Mouse (Mus musculus): ENCODE measurements around the gene Cdc6. TPM values are rescaled to one million over a fixed set of nuclear protein-coding genes. Genes with fewer than 3 reads are reported as not detected.

Cdc6 gene
- total RNA-seq, 4 experiments from 2014 or later: 0.15 to 0.91 (median 0.25) TPM

GRCm38 (mm10) chr11:98960313-98960906 lies 52.8 kb downstream of the Cdc6 start:
- no peak for DNase-seq (ENCODE audit: low spot score in 2 of 2)

DNA sequence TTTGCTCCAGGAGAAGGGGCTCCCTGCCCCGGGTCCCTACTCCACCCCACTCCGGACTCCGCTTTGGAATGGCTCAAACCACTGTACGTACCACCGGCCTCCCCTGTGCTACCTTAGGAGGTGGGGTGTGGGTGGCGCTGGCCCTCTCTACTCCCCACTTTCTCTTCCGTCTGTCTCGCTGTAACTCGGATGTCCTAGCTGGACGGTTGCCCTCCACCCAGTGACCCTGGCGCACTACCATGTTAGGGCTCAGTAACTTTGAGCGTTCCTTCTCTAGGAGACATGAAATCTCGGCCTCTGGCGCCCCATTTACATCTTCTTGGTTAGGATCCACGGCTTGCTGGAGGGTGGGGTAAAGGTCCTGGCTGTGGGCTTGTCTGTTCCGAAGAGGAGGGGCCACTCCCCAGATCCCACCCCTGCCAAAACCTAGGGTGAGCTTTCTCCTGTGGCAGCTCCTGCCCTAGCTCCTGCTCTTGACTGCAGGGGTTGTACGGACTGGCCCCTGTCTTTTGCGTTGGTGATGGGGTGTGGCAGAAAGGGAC lies 53.5 kb downstream of the Cdc6 start:
- DNase-seq (ENCODE audit: low spot score in 2 of 2): no peak

DNA sequence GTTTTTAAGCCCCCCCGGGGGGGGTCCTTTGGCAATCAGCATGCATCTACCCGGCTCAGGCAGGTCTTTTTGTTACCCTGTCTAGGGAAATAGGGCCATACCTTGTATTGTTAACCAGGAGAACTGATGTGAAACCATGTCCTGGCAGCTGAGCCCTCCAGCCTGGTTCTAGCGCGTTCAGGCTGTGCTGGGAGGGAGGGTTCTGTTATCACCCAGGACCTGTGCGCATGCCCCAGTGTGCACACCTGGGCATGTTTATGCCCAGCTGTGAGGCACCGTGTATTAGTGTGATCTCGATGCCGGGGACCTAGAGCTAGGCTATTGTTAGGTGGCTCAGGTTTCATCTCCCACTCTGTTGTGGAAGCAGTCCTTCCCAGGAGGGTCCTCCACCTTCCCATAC lies 54.2 kb downstream of the Cdc6 start:
- DNase-seq (ENCODE audit: low spot score in 2 of 2): no peak

GRCm38 (mm10) chr11:98962421-98963095 lies 55.0 kb downstream of the Cdc6 start:
- DNase-seq (ENCODE audit: low spot score in 2 of 2): no peak

GRCm38 (mm10) chr11:98963191-98964021 lies 55.8 kb downstream of the Cdc6 start:
- DNase-seq (ENCODE audit: low spot score in 2 of 2): no peak

- no peak for DNase-seq (ENCODE audit: low spot score in 2 of 2)
Measured at GRCm38 (mm10) chr11:98964201-98964615, 56.6 kb downstream of the Cdc6 start.

- no peak for DNase-seq (ENCODE audit: low spot score in 2 of 2)
Measured at GRCm38 (mm10) chr11:98964616-98965415, 57.2 kb downstream of the Cdc6 start.

DNA sequence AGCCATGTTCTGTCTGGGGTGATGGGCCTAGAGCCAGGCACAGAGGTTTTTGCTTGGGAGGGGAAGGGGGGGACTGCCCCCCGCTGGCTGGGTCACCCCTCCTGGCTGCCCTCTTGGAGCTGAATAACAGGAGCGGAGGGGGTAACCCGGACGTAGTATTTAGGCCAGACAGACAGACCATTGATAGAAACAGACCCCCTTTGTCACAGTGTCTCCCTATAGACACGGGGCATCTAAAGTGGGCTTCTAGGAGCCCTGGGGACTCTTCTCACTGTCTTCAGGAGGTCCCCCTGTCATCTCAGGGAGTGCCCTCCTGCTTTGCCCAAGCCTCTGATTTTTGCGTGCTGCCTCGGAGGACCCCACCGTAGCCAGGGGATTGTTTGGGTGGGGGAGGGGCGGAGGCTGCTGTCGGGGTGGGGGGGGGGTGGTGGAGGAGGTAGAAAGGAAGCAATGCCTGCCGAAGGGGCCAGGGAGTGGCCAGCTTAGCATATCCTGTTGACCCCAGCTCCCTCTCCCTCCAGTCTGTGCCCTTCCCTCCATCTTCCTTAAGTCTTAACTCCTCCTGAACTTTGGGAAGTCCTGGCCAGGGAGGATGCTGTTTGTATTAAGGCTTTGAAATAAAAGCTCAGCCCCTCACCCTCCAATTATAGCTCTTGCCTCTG lies 57.9 kb downstream of the Cdc6 start:
- no peak for DNase-seq (ENCODE audit: low spot score in 2 of 2)

- peak in 1 of 2 experiments; percentile 81 for DNase-seq (ENCODE audit: low spot score in 2 of 2)
Measured at GRCm38 (mm10) chr11:98966499-98967141, 59.0 kb downstream of the Cdc6 start.

GRCm38 (mm10) chr11:98968079-98968478 lies 60.5 kb downstream of the Cdc6 start:
- DNase-seq (ENCODE audit: low spot score in 2 of 2): peak in 1 of 2 experiments; percentile 20

DNA sequence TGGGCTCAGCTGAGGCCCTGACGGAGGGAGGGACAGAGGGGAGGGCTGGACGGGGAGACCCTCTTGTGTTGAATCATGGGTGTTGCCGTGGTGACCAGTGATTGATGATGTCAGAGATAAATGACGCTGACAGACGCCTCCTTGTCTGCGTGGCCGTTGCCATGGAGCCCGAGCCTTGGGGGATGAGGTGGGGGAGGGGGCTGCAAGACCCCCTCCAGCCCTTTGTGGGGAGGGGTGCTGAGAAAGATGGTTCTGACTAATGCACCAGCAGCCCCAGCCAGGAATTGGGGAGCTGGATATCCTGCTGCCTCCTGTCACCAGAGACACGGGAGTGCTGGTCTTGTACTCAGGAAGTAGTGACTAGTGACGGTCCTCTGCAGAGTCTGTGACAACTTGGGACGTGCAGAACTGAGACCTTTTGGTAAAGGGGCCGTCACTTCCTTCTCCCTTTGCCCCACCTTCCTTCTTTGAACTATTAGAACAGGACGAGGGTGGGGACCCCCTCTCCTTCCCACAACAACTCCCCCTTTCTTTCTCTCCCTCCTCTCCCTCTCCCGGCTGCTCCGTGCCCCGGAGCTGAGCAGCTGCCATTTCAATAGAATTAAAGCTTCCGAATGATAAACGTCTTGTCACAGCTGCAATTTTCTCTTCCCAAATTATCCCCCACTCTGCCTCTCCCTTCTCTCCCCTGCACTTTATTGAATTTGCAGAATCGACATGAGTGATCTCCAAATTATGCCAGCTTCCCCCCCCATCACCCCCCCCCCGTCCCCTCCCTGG lies 61.3 kb downstream of the Cdc6 start:
- peak in 1 of 2 experiments; percentile 26 for DNase-seq (ENCODE audit: low spot score in 2 of 2)

DNA sequence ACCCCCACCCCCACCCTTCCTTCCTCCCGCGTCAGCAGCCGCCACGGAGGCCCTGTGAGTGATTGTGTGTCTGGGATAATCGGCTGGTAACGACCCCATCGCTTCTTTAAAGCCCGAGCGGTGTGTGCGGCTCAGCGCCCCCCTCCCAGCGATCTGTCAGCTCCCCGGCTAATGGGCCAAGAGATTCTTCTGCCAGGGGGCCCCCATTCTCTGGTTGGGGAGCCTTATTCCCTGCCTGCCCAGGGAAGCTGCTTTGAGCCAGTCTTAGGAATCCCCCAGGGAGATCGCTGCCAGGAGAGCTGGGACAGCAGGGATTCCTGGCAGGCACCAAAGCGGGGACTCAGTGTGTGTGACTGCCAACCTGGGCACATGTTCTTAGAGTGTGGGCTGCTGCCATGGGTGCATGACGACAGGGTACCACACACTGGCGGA lies 61.9 kb downstream of the Cdc6 start:
- peak in 1 of 2 experiments; percentile 87 for DNase-seq (ENCODE audit: low spot score in 2 of 2)

DNA sequence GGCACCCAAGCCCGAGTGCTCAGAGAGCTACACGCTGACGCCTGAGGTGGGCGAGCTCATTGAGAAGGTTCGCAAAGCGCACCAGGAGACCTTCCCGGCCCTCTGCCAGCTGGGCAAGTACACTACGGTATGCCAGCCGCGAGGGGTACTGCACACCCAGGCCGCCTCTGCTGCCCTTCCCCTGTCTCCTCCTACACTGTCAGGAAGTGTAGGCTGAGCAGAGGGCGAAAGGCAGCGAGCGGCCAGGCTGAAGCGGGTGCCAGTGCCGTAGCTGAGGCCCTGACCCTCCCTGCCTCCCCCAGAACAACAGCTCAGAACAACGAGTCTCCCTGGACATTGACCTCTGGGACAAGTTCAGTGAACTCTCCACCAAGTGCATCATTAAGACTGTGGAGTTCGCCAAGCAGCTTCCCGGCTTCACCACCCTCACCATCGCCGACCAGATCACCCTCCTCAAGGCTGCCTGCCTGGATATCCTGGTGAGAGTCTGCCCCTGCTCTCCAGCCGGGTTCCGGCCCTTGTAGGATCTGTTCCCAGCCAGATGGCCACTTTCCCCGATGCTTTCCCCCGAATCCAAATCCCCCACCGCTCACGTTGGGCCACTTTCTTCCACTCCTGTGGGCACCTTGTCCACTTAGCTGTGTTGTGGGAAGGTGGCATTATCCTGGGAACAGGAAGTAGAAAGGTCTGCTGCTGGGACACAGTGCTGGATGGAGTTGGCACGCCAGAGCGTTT lies 62.8 kb downstream of the Cdc6 start:
- peak in 1 of 2 experiments; percentile 41 for DNase-seq (ENCODE audit: low spot score in 2 of 2)

DNA sequence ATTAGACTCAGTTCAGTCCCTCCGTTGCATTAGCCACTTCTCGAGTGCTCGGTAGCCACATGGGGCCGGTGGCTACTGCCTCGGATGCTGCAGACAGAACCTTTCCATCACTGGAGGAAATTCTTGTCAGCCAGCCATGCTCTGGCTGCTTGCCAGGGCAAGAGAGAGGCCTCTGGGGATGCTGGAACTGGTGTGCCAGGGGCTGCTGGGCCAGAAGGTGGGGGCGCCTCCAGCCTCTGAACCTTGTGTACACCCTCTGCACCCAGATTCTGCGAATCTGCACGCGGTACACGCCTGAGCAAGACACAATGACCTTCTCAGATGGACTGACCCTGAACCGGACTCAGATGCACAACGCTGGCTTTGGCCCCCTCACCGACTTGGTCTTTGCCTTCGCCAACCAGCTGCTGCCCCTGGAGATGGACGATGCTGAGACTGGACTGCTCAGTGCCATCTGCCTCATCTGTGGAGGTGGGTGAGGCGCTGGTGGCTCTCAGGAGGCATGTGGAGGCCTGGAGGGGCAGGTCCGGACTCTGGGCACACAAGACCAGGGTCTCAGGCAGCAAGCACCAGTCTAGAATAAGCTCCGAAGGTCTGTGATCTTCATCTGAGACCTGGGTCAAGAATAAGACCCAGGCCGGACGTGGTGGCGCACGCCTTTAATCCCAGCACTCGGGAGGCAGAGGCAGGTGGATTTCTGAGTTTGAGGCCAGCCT lies 63.9 kb downstream of the Cdc6 start:
- DNase-seq (ENCODE audit: low spot score in 2 of 2): peak in 1 of 2 experiments; percentile 28

DNA sequence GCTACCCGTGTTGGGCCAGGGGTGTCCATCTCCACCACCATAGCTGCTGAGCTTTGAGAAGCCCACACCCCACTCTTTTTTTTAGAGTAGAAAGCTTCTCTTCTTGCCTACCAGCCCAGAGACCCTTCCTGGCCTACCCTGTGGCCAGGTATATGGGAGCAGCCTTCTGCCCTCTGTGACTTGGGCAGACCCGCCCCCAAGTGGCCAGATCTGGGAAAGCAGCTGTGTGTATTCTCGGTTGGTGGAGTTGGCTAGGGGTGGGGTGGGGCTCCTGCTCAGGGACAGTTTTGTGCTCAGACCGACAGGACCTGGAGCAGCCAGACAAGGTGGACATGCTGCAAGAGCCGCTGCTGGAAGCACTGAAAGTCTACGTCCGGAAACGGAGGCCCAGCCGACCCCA lies 64.6 kb downstream of the Cdc6 start:
- DNase-seq (ENCODE audit: low spot score in 2 of 2): peak; percentile 51 to 89

DNA sequence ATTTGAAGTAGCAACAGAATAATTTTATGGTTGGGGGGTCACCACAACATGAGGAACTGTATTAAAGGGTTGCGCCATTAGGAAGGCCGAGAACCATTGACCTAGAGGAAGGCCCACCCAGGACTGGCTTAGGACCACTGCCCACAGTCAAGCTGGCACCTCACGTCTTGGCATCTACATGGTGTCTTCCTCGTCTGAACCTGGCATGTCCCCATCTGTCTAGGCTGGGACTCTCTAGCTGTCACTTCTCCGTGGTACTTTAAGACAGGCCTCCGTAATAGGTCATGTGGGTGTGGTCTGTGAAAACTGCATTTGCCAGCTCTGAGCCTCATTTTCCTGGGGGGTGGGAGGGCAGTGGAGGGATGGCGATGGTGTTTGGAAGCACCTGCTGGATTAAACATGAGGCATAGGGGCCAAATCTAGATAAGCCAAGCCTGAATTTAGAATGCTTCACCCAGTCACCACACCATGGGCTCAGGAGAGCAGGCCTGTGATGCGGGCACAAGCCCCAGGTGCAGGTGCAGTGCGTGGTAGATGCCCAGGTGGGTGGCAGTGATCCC lies 65.3 kb downstream of the Cdc6 start:
- DNase-seq (ENCODE audit: low spot score in 2 of 2): no peak
